Mouse (Mus musculus) Patski (cell line): ENCODE measurements at regions not wholly inside any gene's neighbourhood (a gene's known extent, or its start where the extent isn't known, plus 50 kb on each side); places are given as distances from the start of the nearest gene placed in this dataset.

Source experiments
- ATAC-seq: fragments of 100-300 bp; one replicate; pipeline ENCODE4 v1.8.0; 2021
- CTCF ChIA-PET: fragments of 350-600 bp; sonication (Branson Sonifier 250); formaldehyde crosslinking; loops from one replicate; lab custom pipeline; 2022; ENCODE audit warnings: inconsistent platforms; lab: Charles Lee
- POLR2A ChIA-PET: fragments of 350-600 bp; sonication (Branson Sonifier 250); formaldehyde crosslinking; loops from one replicate; lab custom pipeline; 2022; ENCODE audit warnings: antibody characterized with exemption, inconsistent platforms; lab: Charles Lee
- DNase-seq: peaks from one replicate; pipeline ENCODE4 v3.0.0-alpha.2; 2011; ENCODE audit warnings: low read depth, low spot score
- H3K27me3 ChIP-seq: fragments of 371-371 bp; one replicate; pipeline ENCODE4 v1.5.1; 2021
- CTCF ChIP-seq: fragments of 100-300 bp; IDR thresholded peaks from one replicate; pipeline ENCODE4 v1.5.1; 2021
- in situ Hi-C: fragments of 300-500 bp; cut with MboI; formaldehyde crosslinking; loops from 3 replicates; pipeline ENCODE4 v1.11.1; 2018; ENCODE audit warnings: low pct_unique_long_range_greater_than_20kb, mixed read lengths

- in situ Hi-C loops: no loop called here
- DNase-seq: no peak
- no peaks in the 10 kb centered on the region for H3K27me3 ChIP-seq
- no peak for ATAC-seq
- ChIA-PET CTCF (interaction anchor here (1.7 kb wide), 1 partner anchor 15 kb away, joined by 5 read pairs; no protein-coding TSS in a partner anchor), POLR2A (no interaction called here)
- TF ChIP-seq CTCF: no peak
Observed at GRCm38 (mm10) chr14:46613748-46614147, 146.6 kb upstream of the Cdkn3 start.

- no peaks in the 10 kb centered on the region for H3K27me3 ChIP-seq
- ATAC-seq (no peak), DNase-seq (no peak)
- ChIA-PET POLR2A (interaction anchor here (0.7 kb wide), 1 partner anchor 85 kb away, joined by 3 read pairs; no protein-coding TSS in a partner anchor), CTCF (interaction anchor here (1.7 kb wide), 1 partner anchor 15 kb away, joined by 5 read pairs; no protein-coding TSS in a partner anchor)
- no peak for TF ChIP-seq CTCF
- in situ Hi-C loops: no loop called here
Observed at GRCm38 (mm10) chr14:46613211-46613610, 147.1 kb upstream of the Cdkn3 start.

GRCm38 (mm10) chr14:46612584-46612983 lies 147.8 kb upstream of the Cdkn3 start:
- in situ Hi-C loops: no loop called here
- no peak for TF ChIP-seq CTCF
- CTCF ChIA-PET: no interaction called here
- POLR2A ChIA-PET: interaction anchor here (0.7 kb wide), 1 partner anchor 86 kb away, joined by 3 read pairs; no protein-coding TSS in a partner anchor
- ATAC-seq: no peak
- H3K27me3 ChIP-seq: no peaks in the 10 kb centered on the region
- no peak for DNase-seq

- in situ Hi-C loops: no loop called here
- ChIA-PET POLR2A (no interaction called here), CTCF (interaction anchor here (1.0 kb wide), 1 partner anchor 11 kb away, joined by 3 read pairs; no protein-coding TSS in a partner anchor)
- no peak for TF ChIP-seq CTCF
- DNase-seq (no peak), ATAC-seq (no peak)
- H3K27me3 ChIP-seq: no peaks in the 10 kb centered on the region
Observed at GRCm38 (mm10) chr14:46610926-46611325, 149.4 kb upstream of the Cdkn3 start.

GRCm38 (mm10) chr14:46610226-46610855 lies 150.0 kb upstream of the Cdkn3 start:
- in situ Hi-C loops: no loop called here
- ATAC-seq (no peak), DNase-seq (no peak)
- CTCF ChIA-PET: interaction anchor here (1.0 kb wide), 1 partner anchor 11 kb away, joined by 3 read pairs; no protein-coding TSS in a partner anchor
- no peaks in the 10 kb centered on the region for H3K27me3 ChIP-seq
- no peak for TF ChIP-seq CTCF
- POLR2A ChIA-PET: no interaction called here

GRCm38 (mm10) chr14:46606694-46607093 lies 153.6 kb upstream of the Cdkn3 start:
- CTCF ChIA-PET: no interaction called here
- POLR2A ChIA-PET: no interaction called here
- in situ Hi-C loops: no loop called here
- no peak for TF ChIP-seq CTCF
- ATAC-seq: no peak
- H3K27me3 ChIP-seq: no peaks in the 10 kb centered on the region
- DNase-seq: no peak

- in situ Hi-C loops: no loop called here
- ChIA-PET POLR2A (no interaction called here), CTCF (no interaction called here)
- no peaks in the 10 kb centered on the region for H3K27me3 ChIP-seq
- DNase-seq: no peak
- ATAC-seq: no peak
- TF ChIP-seq CTCF: no peak
Observed at GRCm38 (mm10) chr14:46606037-46606436, 154.3 kb upstream of the Cdkn3 start.

GRCm38 (mm10) chr14:46604886-46605531 lies 155.3 kb upstream of the Cdkn3 start:
- DNase-seq (no peak), ATAC-seq (no peak)
- ChIA-PET POLR2A (no interaction called here), CTCF (no interaction called here)
- no peaks in the 10 kb centered on the region for H3K27me3 ChIP-seq
- no peak for TF ChIP-seq CTCF
- in situ Hi-C loops: no loop called here

- H3K27me3 ChIP-seq: no peaks in the 10 kb centered on the region
- in situ Hi-C loops: no loop called here
- DNase-seq: no peak
- TF ChIP-seq CTCF: no peak
- ATAC-seq: no peak
- ChIA-PET CTCF (no interaction called here), POLR2A (interaction anchor here (0.6 kb wide), 1 partner anchor 39 kb away, joined by 3 read pairs; no protein-coding TSS in a partner anchor)
Observed at GRCm38 (mm10) chr14:46604156-46604885, 156.0 kb upstream of the Cdkn3 start.

GRCm38 (mm10) chr14:46596696-46597359 lies 163.5 kb upstream of the Cdkn3 start:
- no peak for TF ChIP-seq CTCF
- no peaks in the 10 kb centered on the region for H3K27me3 ChIP-seq
- ChIA-PET POLR2A (no interaction called here), CTCF (interaction anchor here (0.6 to 1.2 kb wide), 2 partner anchors 13 to 22 kb away, joined by 3 read pairs; no protein-coding TSS in a partner anchor)
- in situ Hi-C loops: no loop called here
- no peak for ATAC-seq
- DNase-seq: no peak
